9 mouse cellular contexts compared by ENCODE assay signal in genomic region chr11:101830112-101830511, GRCm38 (mm10). TPM values are rescaled to one million over a fixed set of nuclear protein-coding genes. Genes with fewer than 3 reads are reported as not detected.
DNase-seq lines count a peak whose midpoint lies in the region; ATAC-seq and TF ChIP-seq lines count a peak whose summit lies in the region.
"Had no signal": no experiment of that assay in that cellular context is flagged by ENCODE, and none has a peak within 500 bp of the region (broad histone marks: within the 10 kb centered on the region; RNA-seq: fewer than 3 reads in every experiment).

No protein-coding gene starts in this region.

- H3K27ac ChIP-seq in midbrain, embryonic 11.5 days (ENCODE audit: low read depth, low read length) = peak overlapping the region; percentile 30; the same call in 1 of the 2 replicates
- H3K27ac ChIP-seq in midbrain, embryonic 13.5 days = no peak overlapping the region
- H3K27ac ChIP-seq in intestine, postnatal 0 days (ENCODE audit: low read depth, low read length) = no peak overlapping the region; the same call in 1 of the 2 replicates

- H3K4me2 ChIP-seq in midbrain, embryonic 11.5 days = no peak overlapping the region
- no peak overlapping the region for H3K4me2 ChIP-seq in midbrain, embryonic 13.5 days (replicated peaks)
- H3K4me2 ChIP-seq in intestine, postnatal 0 days (replicated peaks; ENCODE audit: low read depth) = peak overlapping the region; percentile 24

- H3K9me3 ChIP-seq in midbrain, embryonic 11.5 days (ENCODE audit: control insufficient read depth, low read length) = no peaks in the 10 kb centered on the region
- no peaks in the 10 kb centered on the region for H3K9me3 ChIP-seq in midbrain, embryonic 13.5 days
- no peaks in the 10 kb centered on the region for H3K9me3 ChIP-seq in intestine, postnatal 0 days (ENCODE audit: control insufficient read depth)
- H3K9me3 ChIP-seq: G1E had no signal

- peaks cover 6% of the 10 kb centered on the region; the same call in 1 of the 2 replicates for H3K4me1 ChIP-seq in midbrain, embryonic 11.5 days (ENCODE audit: control insufficient read depth, insufficient read depth, low read length)
- peaks cover 28% of the 10 kb centered on the region for H3K4me1 ChIP-seq in midbrain, embryonic 13.5 days (replicated peaks)
- H3K4me1 ChIP-seq in intestine, postnatal 0 days (replicated peaks; ENCODE audit: control insufficient read depth, insufficient read depth, low read length) = no peaks in the 10 kb centered on the region

- peak; percentile 94 for DNase-seq in midbrain, embryonic 11.5 days (ENCODE audit: low spot score, missing footprints)
- DNase-seq in gastrocnemius, postnatal 4 days (ENCODE audit: low spot score in 2 of 2) = peak; percentile 56 to 71
- DNase-seq in lung, postnatal 4 days = peak; percentile 66 to 80
- no peak for DNase-seq in cerebellum, adult 18-20 months
- no peak for DNase-seq in spleen, adult 12 weeks (ENCODE audit: low spot score)

- H3K9ac ChIP-seq in midbrain, embryonic 11.5 days (ENCODE audit: low read length) = no peak overlapping the region
- H3K9ac ChIP-seq in midbrain, embryonic 13.5 days (replicated peaks) = no peak overlapping the region
- H3K9ac ChIP-seq in intestine, postnatal 0 days (ENCODE audit: low read depth, low read length) = no peak overlapping the region

- no peak overlapping the region for H3K4me3 ChIP-seq in midbrain, embryonic 11.5 days (ENCODE audit: low read depth, low read length)
- H3K4me3 ChIP-seq in midbrain, embryonic 13.5 days (replicated peaks) = no peak overlapping the region
- H3K4me3 ChIP-seq in intestine, postnatal 0 days (ENCODE audit: low read depth, low read length) = no peak overlapping the region

- no peak for ATAC-seq in midbrain, embryonic 11.5 days (ENCODE audit: low FRiP score)
- no peak for ATAC-seq in midbrain, embryonic 13.5 days
- no peak for ATAC-seq in intestine, postnatal 0 days
- no peak for ATAC-seq in granulocyte monocyte progenitor cell, adult 5-6 weeks (replicated peaks; ENCODE audit: poor library complexity, severe bottlenecking)

- no peaks in the 10 kb centered on the region for H3K27me3 ChIP-seq in midbrain, embryonic 11.5 days (ENCODE audit: control insufficient read depth, insufficient read depth, low read length)
- no peaks in the 10 kb centered on the region for H3K27me3 ChIP-seq in midbrain, embryonic 13.5 days
- no peaks in the 10 kb centered on the region; the same call in 1 of the 2 replicates for H3K27me3 ChIP-seq in intestine, postnatal 0 days (replicated peaks; ENCODE audit: control insufficient read depth, insufficient read depth, low read length)

- 25% methylated on average over 10 of the region's 10 CpGs for WGBS in midbrain, embryonic 11.5 days
- WGBS in midbrain, embryonic 13.5 days = 19% methylated on average over 10 of the region's 10 CpGs
- WGBS in intestine, postnatal 0 days = 10% methylated on average over 10 of the region's 10 CpGs

- H3K36me3 ChIP-seq in midbrain, embryonic 11.5 days (ENCODE audit: control insufficient read depth, insufficient read depth, low read length) = no peaks in the 10 kb centered on the region
- H3K36me3 ChIP-seq in midbrain, embryonic 13.5 days = no peaks in the 10 kb centered on the region
- no peaks in the 10 kb centered on the region for H3K36me3 ChIP-seq in intestine, postnatal 0 days (ENCODE audit: control insufficient read depth, insufficient read depth)
- H3K36me3 ChIP-seq: G1E had no signal

- TF ChIP-seq CTCF in intestine, postnatal 0 days (IDR thresholded peaks at IDR 0.05; ENCODE audit: low read depth) = no peak

RNA-seq across cellular contexts. Expression of gene Etv4, which starts 44.9 kb away (rescaled TPM):
- polyA plus RNA-seq in midbrain, embryonic 11.5 days (2014; fragmentation: Nextera tagmentation; extraction: Ambion mirVana) = 3.8 and 4.6 TPM in 2 replicates
- polyA plus RNA-seq in midbrain, embryonic 13.5 days (2015; fragmentation: Nextera tagmentation; extraction: Ambion mirVana) = 1.9 and 4.1 TPM in 2 replicates
- total RNA-seq in gastrocnemius, postnatal 4 days (2021) = 10 to 100 TPM; 11.3 to 15.9 TPM
- polyA plus RNA-seq in intestine, postnatal 0 days (2015; fragmentation: Nextera tagmentation; extraction: Ambion mirVana) = 1.8 and 1.9 TPM in 2 replicates
- not detected in 2 replicates for total RNA-seq in granulocyte monocyte progenitor cell, adult 5-6 weeks (2014; fragmentation: Nextera tagmentation)
- not detected in 2 replicates for total RNA-seq in granulocyte monocyte progenitor cell, adult 5-6 weeks (2017)

Comparison
In these comparisons a context has a peak if more than half of its experiments do, and no peak if none do; other contexts are left out.
1. DNase-seq: peak in midbrain, embryonic 11.5 days (single experiment), gastrocnemius, postnatal 4 days (2 of 2) and lung, postnatal 4 days (2 of 2); none in cerebellum, adult 18-20 months (0 of 2) and spleen, adult 12 weeks (single experiment).